Mouse (Mus musculus) stomach, adult 2 months (tissue): ENCODE results near the gene Actl7a. TPM values are rescaled to one million over a fixed set of nuclear protein-coding genes. Genes with fewer than 3 reads are reported as not detected.

ENCODE experiments used
- polyA plus RNA-seq: library from polyadenylated mRNA; depleted of rRNA; stranded (reverse); fragments of >200 nt; gene quantifications from 2 replicates; pipeline ENCODE4 v1.2.3, GENCODE M21; 2012; rRNA removed

Actl7a gene
- not detected in 2 replicates for polyA plus RNA-seq

DNA sequence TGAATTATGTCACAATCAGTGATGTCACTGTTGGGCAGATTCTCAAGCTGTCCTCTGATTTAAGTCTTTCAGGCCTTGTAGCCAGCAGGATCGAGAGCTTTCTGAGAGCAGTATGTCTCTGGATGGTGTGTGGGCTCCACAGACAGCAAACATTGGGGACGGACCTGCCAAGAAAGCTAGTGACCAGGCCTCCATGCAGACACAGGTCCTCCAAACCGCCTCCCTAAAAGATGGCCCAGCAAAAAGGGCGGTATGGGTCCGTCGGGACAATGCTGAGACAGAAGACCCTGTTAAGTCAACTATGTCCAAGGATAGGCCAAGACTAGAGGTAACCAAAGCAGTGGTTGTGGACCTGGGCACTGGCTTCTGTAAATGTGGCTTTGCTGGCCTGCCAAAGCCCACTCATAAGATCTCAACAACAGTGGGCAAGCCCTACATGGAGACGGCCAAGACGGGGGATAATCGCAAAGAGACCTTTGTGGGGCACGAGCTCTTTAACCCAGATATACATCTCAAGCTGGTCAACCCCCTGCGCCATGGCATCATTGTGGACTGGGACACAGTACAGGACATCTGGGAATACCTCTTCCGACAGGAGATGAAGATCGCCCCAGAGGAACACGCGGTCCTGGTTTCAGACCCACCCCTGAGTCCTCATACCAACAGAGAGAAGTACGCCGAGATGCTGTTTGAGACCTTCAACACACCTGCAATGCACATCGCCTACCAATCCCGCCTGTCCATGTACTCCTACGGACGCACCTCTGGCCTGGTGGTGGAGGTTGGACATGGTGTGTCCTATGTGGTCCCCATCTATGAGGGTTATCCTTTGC lies at the start of gene Actl7a:
Gene Actl7a (plus strand): TSS at position 51 of the 833 bp plus-strand sequence.

DNA sequence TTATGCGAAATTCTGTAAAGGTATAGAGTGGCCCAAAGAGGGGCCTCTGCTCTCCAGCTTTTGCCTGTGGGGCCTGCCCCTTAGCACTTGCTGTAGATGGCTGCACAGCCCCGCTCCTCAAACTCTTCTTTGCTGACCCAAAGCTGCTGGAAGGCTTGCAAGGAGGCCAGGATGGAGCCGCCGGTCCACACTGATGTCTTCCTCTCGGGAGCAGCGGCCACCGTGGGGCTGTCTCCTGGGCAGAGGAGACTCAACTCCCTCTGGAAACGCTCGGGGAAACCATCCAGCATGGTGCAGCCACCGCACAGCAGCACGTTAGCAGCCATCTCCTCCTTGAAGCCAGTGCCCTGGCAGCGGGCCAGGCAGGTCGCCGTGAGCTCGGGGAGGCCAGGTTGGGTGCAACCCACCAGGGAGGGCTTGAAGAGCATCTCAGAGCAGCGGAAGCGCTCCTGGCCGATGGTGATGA lies 3.2 kb upstream of the Actl7a start, which contains the start of gene Gm26657:
Gene Gm26657 (plus strand): TSS at position 51 of the 466 bp plus-strand sequence.

DNA sequence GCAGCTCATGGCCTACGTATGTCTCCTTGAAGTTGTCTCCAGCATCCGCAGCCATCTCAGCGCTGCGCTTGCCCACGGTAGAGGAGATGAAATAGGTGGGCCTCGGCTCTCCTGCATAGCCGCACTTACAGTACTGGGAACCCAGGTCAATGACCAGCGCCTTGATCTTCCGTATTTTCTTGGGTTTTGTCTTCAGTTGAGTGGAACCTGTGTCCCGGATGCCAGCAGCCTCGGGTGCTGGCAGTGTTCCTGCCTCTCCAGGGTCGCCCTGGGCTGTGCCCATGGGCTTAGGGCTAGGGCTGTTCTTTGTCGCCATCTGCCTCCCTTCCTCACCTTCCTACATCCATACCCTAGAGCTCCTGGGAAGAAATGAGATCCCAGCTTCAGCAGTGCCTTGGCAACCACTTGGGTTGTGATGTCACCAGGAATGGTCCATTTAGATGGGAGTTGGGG lies 2.1 kb upstream of the Actl7a start, which contains the start of gene Actl7b:
Gene Actl7b (minus strand): TSS at position 403 of the 453 bp plus-strand sequence.

Other genes with a start within 250 kb of the Actl7a start
- gene Gm26657, start 3.3 kb upstream of the Actl7a start, polyA plus RNA-seq, result not detected in 2 replicates
- not detected in 2 replicates for gene Actl7b, start 2.0 kb upstream of the Actl7a start, polyA plus RNA-seq
- gene Elp1, start 58.9 kb downstream of the Actl7a start, polyA plus RNA-seq, result 2.6 and 4.0 TPM in 2 replicates
- gene Fam206a, start 58.9 kb downstream of the Actl7a start, polyA plus RNA-seq, result 0.56 and 0.84 TPM in 2 replicates
- gene Ctnnal1, start 121.8 kb downstream of the Actl7a start, polyA plus RNA-seq, result 1.3 and 1.7 TPM in 2 replicates
- 2.6 TPM in 2 replicates for gene Tmem245, start 204.0 kb downstream of the Actl7a start, polyA plus RNA-seq
- 0.04 TPM in 2 replicates for gene Frrs1l, start 247.0 kb downstream of the Actl7a start, polyA plus RNA-seq